Mouse (Mus musculus) MEL (cell line): ENCODE data around the gene Zswim5.

Experiments used
- BHLHE40 ChIP-seq: IDR thresholded peaks from 2 replicates; pipeline ENCODE4 v1.6.1; 2012; ENCODE audit warnings: low read depth, mild to moderate bottlenecking, inconsistent platforms, low read length, improper control_type of control experiment, borderline replicate concordance
- CHD2 ChIP-seq: IDR thresholded peaks from 2 replicates; pipeline ENCODE4 v1.6.1; 2011; ENCODE audit warnings: low read length, improper control_type of control experiment
- CTCF ChIP-seq, 3 experiments: IDR thresholded peaks in 2 of 3; conservative IDR thresholded peaks in 1 of 3; 2 replicates each; pipeline ENCODE4 v1.5.1; 2011 to 2012; ENCODE audit warnings: low read length in 3 of 3, low read depth in 2 of 3, mild to moderate bottlenecking in 2 of 3, improper control_type of control experiment in 1 of 3, inconsistent platforms in 1 of 3, mixed read lengths in 1 of 3, moderate library complexity in 1 of 3; ENCODE audit not compliant: control insufficient read depth in 1 of 3, insufficient read depth in 1 of 3, poor library complexity in 1 of 3, severe bottlenecking in 1 of 3
- ETS1 ChIP-seq: IDR thresholded peaks from 2 replicates; pipeline ENCODE4 v1.6.1; 2012; ENCODE audit warnings: low read depth, mild to moderate bottlenecking, inconsistent platforms, low read length, improper control_type of control experiment, moderate library complexity
- JUND ChIP-seq: IDR thresholded peaks from 2 replicates; pipeline ENCODE4 v1.6.1; 2011; ENCODE audit warnings: low read depth, mild to moderate bottlenecking, improper control_type of control experiment, low read length
- NELFE ChIP-seq: IDR thresholded peaks from 2 replicates; pipeline ENCODE4 v1.6.1; 2011; ENCODE audit warnings: low read depth, low read length, improper control_type of control experiment
- NRF1 ChIP-seq: IDR thresholded peaks from 2 replicates; pipeline ENCODE4 v1.6.1; 2014; ENCODE audit warnings: low read depth, mild to moderate bottlenecking, inconsistent platforms, low read length, improper control_type of control experiment, moderate library complexity; ENCODE audit not compliant: poor library complexity, insufficient read depth, severe bottlenecking
- POLR2A ChIP-seq, 2 experiments: IDR thresholded peaks; 2 replicates each; pipeline ENCODE4 v1.6.1; 2011 to 2012; ENCODE audit warnings: low read length in 2 of 2, mild to moderate bottlenecking in 2 of 2, control low read depth in 1 of 2, improper control_type of control experiment in 1 of 2, low read depth in 1 of 2, moderate library complexity in 1 of 2; ENCODE audit not compliant: control insufficient read depth in 1 of 2, insufficient read depth in 1 of 2, poor library complexity in 1 of 2
- POLR2AphosphoS2 ChIP-seq: IDR thresholded peaks from 2 replicates; pipeline ENCODE4 v1.6.1; 2011; ENCODE audit warnings: low read length, improper control_type of control experiment
- POLR2AphosphoS5 ChIP-seq: IDR thresholded peaks from 2 replicates; pipeline ENCODE4 v1.6.1; 2012; ENCODE audit warnings: low read depth, borderline replicate concordance, mild to moderate bottlenecking, inconsistent platforms, low read length, moderate library complexity, mixed read lengths
- SMC3 ChIP-seq: IDR thresholded peaks from 2 replicates; pipeline ENCODE4 v1.6.1; 2011; ENCODE audit warnings: low read depth, low read length, improper control_type of control experiment
- TBP ChIP-seq: IDR thresholded peaks from 2 replicates; pipeline ENCODE4 v1.8.0; 2011; ENCODE audit warnings: low read depth, low read length, improper control_type of control experiment
- UBTF ChIP-seq: IDR thresholded peaks from 2 replicates; pipeline ENCODE4 v1.6.1; 2012; ENCODE audit warnings: low read depth, mild to moderate bottlenecking, inconsistent platforms, low read length, improper control_type of control experiment, moderate library complexity, borderline replicate concordance; ENCODE audit not compliant: insufficient read depth
- USF2 ChIP-seq, 2 experiments: IDR thresholded peaks; 2 replicates each; pipeline ENCODE4 v1.6.1; 2011 to 2012; ENCODE audit warnings: improper control_type of control experiment in 2 of 2, low read length in 2 of 2, borderline replicate concordance in 1 of 2, inconsistent platforms in 1 of 2, low read depth in 1 of 2, mild to moderate bottlenecking in 1 of 2; ENCODE audit not compliant: insufficient read depth in 1 of 2

- TF ChIP-seq CTCF (IDR thresholded peaks at IDR 0.05 in 2 of 3, conservative IDR thresholded peaks at IDR 0.05 in 1 of 3; ENCODE audit: control insufficient read depth in 1 of 3, insufficient read depth in 1 of 3, low read depth in 2 of 3, low read length in 3 of 3, poor library complexity in 1 of 3, severe bottlenecking in 1 of 3): peak in 2 of 3 experiments; percentile 16 to 36; a peak in 2 of 6 replicates
- no peak for TF ChIP-seq POLR2AphosphoS2
- TF ChIP-seq TBP: no peak
- no peak for TF ChIP-seq BHLHE40
- no peak for TF ChIP-seq UBTF
- TF ChIP-seq USF2 (IDR thresholded peaks at IDR 0.05; ENCODE audit: borderline replicate concordance in 1 of 2, insufficient read depth in 1 of 2, low read depth in 1 of 2, low read length in 2 of 2): no peak
- TF ChIP-seq POLR2AphosphoS5: no peak
- TF ChIP-seq CHD2: no peak
- no peak for TF ChIP-seq ETS1
- no peak for TF ChIP-seq NRF1
- TF ChIP-seq POLR2A (IDR thresholded peaks at IDR 0.05; ENCODE audit: control insufficient read depth in 1 of 2, insufficient read depth in 1 of 2, low read depth in 1 of 2, low read length in 2 of 2, poor library complexity in 1 of 2): no peak
- no peak for TF ChIP-seq JUND
- no peak for TF ChIP-seq SMC3
- no peak for TF ChIP-seq NELFE
These were observed 153.9 kb downstream of the Zswim5 start for GRCm38 (mm10) chr4:117031105-117031504.
